Mouse (Mus musculus) kidney, postnatal 14 days (tissue): ENCODE results near the gene Cdc42bpb.

Source experiments
- DNase-seq: peaks from one replicate; pipeline ENCODE4 v3.0.0; 2022; ENCODE audit warnings: mixed read lengths

Cdc42bpb gene

DNA sequence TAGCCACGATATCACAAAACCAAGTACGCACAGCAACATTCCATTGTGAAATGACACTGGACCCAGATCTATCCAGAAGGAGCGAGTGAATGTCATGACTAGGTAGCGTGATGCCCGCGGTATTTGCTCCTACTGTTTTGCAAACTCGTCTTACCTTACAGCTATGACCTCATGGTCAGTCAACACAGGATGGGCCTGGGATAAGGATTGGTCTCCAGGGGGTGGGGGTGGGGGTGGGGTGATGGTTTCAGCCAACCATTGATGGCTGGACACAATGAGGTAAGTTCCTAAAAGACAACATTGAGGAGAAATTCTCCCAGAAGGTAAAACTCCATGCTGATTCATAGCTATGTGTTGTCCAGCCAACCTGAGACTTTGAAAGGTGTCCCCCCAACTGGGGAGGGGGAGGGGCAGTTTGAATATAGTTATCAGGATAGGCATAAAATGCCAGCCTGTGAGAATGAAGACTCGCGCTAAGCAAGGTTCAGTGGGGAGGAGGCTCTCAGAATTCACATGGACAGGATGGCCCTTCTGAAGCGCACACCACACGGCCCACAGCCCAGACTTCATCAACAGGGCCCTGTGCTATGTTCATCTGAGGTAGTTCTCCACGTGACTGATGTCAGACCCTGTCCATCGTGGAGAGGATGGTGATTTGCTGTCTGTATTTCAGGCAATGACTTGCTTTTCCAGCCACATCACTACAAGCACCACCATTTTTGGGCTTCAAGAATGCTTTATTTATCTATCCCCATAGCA is 8.5 kb upstream of the Cdc42bpb start:
- DNase-seq: no peak

DNA sequence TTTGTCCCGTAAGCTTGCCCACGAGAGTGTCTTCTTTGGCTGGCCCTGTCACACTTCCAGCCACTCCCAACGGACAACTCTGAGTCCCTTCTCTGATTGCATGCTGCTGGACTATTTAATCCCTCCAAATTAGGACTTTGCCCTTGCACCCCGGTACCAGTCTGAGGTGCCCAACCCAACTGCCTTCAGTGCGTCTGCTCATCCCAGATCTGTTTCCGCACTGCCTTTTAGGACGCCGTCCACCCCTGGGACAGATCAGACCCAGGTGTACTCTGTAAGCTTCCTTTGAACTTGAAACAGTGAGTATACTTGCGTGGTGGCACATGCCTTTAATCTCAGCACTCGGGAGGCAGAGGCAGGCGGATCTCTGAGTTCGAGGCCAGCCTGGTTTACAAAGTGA is 1.3 kb upstream of the Cdc42bpb start:
- no peak for DNase-seq

DNA sequence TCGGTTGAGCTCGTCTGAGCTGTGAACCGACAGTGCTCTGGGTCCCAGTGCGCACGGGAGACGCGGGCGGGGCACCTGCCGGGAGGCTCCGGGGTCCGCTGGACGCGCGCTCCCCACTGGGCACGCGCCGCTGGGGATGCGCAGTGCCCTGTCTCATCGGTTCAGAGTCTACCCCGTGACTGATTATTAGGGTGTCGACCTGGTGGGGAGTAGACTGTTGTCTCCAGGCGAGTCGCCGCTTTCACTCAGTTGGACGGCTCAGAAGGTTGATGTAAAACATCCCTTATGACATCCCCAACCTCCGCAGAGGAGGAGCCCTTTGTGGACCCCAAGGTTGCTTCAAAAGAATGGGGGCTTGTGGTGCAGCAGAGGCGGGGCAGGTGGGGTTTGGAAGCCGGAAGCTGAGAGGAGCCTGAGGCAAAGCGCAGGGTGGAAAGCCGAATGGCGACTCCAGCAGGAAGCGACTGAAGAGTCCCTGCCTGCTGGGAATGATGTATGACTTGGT is 520 bp upstream of the Cdc42bpb start:
- peak; percentile 69 for DNase-seq

DNA sequence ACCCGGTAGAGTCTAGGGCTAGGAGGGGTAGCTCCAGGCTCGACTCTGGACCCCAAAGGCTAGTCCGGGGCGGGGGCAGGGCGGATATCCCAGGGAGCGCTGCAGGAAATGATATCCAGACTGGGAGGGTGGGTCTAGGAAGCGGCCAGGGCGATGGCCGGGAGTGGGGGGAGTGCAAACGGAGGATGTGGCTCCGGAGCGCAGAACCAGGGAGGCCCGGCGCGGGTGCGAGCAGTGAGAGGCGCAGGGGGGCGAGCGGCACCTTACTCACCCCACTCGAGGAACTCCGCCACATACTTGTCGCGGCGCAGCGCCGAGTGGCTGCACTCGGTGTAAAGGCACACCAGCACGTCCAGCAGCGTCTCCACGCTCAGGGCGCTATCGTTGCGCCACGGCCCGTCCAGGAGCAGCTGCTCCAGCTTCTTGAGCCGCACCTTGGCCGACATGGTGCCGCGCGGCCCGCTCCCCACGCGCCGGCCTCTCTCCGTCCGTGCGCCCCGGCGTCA is 639 bp downstream of the Cdc42bpb start:
- peak; percentile 84 for DNase-seq

DNA sequence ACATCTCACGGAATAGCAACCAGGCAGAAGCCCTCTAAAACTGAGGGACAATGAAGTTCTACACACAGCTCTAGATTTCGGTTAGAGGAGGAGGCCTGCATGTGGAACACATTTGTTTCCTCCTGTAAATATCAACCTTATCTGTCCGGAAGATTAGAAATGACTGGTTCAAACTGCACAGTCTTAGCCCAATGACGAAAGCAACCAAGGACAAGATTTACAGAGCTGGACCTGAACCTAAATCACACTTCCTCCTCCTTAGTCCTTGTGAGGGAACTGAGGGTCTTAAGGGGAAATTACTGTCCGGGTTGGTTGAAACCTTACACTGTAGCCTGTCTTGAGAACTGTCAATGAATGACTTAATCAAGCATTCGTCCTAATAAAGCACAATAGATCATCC is 1.5 kb downstream of the Cdc42bpb start:
- no peak for DNase-seq

DNA sequence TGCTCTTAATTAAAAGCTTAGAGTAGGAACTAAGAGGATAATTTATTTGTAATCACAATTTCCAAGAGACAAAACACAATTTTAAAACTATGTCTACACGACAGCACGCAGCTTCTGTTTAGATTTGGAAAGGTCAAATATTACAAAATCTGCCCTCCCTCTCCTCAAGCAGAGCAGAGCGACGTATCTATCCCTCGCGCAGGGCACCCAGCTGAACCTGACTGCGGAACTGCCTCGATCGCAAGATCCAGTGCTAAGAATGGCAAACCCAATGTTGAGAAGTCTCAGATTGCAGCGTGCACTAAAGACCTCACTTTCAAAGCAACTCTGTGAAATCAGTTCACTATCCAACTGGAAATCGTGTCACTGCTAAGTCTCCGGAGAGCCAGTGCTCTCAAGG is 2.0 kb downstream of the Cdc42bpb start:
- no peak for DNase-seq

DNA sequence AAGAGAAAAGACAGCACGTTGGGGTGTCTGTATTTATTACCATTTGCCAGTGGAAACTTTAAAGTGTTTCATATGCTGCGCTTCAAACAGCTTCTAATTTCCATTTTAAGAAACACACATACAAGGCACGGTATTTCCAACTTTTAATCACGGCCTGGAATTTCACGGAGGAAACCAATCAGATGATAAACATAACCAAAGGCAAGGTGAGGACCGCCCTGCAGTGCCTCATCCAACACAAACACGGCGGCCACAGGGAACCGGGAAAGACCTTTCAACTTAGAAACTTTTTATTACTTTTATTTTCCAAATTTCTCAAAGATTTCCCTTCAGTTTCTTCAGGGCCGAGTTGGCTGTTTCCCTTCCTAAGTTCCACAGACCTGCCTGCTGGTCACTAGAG is 2.8 kb downstream of the Cdc42bpb start:
- no peak for DNase-seq

DNA sequence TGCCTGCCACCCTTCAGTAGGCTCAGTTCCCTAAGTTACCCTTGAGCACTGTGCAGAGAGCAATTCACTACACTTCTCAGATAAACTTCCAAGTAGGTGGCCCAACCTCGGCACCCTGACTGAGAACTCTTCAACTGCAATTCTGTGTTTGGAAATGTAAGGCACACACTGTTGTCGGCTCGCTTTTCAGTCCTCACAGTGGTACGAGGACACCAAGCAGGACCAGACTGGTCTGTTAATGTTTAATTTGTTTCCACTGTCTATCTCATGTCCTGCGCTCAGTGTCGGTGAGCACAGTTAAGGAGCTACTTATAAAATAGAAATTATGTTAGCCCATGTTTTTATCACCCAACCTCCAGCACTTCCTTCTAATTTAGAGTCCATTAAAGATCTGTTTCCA is 4.1 kb downstream of the Cdc42bpb start:
- DNase-seq: no peak

DNA sequence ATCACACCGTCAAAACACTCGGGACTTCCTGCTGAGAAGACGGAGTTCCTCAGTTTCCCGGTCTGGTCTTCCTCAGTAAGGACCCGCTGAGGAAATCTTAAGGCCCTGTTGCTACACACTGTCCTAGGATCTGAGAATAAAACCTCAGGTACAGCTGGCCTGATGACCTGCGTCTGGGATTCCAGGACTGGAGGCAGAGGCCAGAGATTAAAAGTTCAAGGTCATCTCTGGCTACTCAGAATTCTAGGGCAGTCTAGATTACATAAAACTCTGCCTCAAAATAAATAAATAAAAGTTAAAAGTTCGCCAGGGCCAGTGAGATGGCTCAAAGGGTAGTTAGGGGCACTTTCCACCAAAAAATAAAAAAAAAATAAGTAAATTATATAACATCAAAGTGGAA is 5.6 kb downstream of the Cdc42bpb start:
- no peak for DNase-seq

DNA sequence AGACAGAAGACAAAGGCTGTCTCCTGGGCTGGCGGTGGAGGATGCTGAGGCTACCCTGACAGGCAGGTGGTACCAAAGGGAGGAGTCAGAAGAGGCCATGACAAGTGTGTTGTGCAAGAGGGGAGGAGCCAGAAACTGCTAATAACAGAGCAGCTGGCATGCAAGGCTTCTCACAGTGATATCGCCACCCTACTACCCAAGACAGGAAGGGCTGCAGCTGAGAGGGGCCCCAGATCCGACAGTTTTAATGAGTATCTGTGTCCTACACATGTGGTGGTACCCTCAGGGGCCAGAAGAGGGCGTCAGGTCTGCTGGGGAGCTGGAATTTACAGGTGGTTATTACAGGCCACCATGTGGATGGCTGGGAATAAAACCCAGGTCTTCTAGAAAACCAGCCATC is 7.3 kb downstream of the Cdc42bpb start:
- no peak for DNase-seq

DNA sequence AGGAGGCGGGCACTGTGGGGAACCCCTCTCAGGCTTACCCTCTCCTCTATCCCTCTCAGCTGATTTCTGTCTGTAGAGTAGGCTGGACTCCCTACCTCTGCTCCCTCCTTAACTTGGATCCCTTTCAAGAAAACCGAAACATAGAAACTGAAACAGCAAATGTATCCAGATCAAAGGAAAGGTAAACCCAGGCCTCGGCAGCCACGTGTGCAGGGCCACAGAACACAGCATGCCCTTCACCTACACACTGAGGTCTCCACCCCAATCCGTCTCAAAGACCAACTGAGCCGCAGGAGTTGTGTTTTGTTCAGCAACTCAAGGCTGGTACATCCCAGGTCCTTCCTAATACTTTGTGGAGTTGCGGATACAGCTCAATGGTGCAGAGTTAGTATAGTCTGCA is 10.5 kb downstream of the Cdc42bpb start:
- no peak for DNase-seq

DNA sequence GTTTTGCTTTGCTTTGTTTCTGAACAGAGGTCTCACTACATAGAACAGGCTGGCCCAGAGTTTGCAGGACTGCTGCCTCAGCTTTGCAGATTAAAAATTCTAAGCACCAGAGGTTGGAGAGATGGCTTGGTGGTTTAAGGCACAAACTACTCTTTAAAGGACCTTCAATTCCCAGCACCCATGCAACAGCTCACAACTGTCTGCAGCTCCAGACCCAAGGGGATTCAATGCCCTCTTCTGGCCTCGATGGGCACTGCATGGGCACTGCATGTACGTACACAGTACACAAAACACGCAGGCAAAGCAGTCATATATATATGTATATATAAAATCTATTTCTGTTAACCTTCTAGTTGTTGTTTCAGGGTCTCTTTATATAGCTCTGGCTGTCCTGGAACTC is 13.3 kb downstream of the Cdc42bpb start:
- DNase-seq: no peak

DNA sequence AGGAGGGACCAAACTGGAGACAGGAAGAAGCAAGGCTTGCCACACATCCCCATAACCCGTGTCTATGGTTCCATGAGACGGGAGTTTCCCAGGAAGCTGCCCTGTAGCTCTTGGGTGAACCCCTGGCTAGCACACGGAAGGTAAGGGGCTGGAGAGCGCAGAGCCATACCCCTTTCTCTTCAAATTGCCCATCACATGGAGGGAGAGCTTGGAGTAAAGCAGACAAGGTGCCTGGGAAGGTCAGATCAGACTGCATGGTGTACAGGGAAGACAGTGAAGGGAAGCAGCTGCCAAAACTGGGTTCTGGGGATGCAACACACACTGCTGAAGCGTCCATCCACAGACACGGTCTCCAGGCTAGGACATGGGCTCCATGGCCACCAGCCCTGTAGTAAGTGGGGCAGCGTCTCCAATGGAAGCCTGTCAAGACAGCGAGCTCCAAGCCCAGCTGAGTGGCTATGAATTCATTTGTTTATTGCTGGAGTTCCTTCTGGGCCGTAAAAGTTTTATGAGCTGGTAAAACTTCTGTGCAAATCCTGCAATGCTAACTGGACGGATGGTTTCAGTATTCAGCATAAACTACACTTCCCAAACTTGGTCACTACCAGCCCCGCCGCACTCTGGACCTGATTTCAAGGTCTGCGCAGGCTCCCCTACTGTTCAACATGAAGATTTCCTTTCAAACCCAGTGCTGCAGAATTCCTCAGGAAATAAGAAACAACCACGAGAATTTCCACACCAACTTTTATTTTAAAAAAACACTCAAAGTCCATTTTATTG is 16.0 kb downstream of the Cdc42bpb start:
- peak; percentile 63 for DNase-seq

DNA sequence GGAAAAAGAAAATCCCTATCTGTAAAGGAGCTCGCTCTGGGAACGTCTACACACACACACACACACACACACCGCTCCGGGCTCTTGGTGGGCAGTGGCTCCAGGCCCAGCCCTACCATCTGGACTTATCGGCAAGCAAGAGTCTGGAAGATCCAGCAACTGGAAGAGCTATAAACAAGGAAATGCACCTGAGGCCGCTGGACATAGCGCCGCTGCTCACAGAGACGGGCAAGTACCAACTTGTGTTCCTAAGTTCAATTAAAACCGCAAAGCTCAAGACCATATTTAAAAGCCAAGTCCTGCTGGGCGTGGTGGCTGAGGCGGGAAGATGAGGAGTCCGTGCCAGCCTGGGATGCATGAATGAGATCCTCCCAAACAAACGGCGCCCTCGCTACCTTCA is 16.8 kb downstream of the Cdc42bpb start:
- no peak for DNase-seq

DNA sequence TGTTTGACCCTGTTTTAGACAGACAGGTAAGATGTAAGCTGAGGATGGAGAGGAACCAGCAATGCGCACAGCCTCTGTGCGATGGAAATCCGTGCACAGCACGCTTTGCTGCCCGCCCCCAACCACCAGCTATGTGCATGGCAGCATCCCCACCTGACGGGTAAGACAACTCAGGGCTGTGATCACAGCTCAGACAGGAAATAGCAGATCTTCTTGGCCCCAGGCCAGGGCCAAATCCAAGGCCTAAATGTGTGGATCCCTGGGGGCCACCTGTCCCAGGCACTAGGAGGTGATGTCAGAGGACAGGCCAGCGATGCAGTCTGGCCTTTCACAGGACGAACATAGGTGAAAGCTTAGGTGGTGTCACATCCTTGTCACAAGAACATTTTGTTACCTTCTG is 21.3 kb downstream of the Cdc42bpb start:
- DNase-seq: peak; percentile 40

DNA sequence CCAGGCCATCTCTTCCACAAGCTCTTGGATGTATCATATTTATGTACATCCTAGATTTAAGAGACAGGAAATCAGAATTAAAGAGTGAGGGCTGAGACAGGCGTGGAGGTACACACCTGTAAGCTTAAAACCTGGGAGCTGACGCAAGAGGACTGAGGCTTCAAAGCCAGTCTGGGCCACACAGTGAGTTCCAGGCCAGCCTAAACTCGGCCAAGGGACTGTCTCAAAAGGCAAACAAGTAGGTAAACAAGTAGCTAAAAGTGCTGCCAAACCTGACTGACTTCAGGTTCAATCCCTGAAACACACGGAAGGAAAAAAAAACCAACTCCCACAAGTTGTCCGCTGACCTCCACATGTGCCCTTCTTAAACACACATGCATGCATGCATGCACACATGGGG is 23.4 kb downstream of the Cdc42bpb start:
- DNase-seq: no peak

DNA sequence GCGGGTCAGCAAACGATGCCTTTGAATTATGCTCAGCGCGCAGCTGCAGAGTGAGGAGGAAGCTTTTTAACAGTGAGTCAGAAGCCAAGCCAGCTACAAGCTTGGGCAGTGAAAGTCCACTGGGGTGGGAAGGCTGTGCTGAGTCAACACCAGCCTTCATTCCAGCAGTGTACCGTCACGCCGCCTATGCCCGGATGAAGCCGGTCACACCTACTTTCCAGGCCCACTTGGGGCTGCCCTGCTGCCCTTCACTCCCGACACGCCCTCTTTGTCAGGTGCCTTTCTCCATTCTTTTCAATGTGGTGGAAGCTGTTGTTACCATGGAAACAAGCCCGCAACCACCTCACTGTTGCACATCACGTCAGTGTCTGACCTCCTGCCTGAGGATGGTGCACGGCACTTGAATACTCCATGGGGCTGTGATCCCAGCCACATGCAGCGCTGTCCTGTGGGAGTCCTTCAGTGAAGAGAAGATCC is 24.0 kb downstream of the Cdc42bpb start:
- DNase-seq: peak; percentile 89

DNA sequence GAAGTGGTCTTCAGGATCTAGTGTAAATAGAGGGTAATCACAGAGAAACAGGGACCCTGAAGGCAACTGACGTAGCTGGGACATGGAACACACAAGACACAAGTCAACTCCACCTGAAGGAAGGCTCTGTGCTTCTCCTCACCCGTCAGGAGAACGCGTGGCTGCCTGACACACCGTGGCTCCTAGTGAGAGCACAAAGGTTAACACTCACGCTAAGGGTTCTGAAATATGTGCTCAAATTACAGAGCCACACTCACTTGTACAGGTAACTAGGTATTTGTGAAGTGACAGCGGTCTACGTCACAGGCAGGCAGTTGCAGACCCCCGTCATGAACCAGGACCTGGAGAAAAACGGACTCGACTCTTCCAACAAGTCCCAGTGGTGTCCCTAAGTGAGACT is 24.5 kb downstream of the Cdc42bpb start:
- DNase-seq: no peak

DNA sequence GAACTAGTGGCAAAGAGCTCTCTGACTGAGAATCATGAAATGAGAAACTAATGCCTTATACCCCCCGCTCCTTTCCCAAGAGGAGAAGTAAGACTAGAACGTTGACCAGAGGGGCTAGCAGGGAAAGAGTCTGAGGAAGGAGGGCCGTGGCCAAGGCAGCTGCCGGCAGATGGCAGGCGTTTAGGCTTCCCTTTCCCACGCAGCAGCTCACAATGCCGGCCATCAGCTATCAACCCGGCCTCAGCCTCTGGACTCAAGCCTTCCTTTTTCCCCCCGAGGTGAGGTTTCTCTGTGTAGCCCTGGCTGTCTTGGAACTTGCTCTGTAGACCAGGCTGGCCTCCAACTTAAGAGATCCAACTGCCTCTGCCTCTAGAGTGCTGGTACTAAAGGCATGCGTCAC is 25.0 kb downstream of the Cdc42bpb start:
- DNase-seq: no peak

DNA sequence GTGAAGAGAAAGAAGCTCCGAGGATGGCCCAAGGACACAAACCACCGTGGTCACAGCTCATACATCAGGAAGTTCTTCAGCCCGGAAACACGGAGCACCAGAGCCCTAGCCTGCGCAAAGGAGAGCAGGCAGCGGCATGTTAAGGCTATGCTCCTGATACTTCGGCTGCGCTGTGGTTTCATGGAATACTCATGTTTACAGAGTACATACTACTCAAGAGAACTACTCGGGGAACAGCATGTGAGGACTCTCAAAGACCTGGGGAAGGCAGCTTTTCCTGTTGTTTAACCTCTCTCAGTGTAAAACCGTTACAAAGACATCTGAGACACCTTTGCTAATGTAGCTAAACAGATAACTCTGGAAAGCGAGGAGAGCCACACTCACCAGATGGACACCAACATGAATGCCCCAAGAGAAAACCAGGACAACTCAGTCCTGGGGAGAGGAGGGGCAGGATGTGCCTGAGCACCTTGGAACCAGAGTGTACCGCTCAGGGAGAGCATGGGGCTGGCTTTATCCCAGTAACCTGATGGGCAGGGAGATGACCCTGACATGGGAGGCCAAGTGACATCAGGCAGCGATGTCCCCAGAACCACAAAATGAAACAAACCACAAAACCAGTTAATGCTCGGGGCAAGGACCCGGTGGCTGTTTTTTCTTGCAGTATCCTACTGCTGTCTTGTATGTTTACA is 27.8 kb downstream of the Cdc42bpb start:
- DNase-seq: no peak

DNA sequence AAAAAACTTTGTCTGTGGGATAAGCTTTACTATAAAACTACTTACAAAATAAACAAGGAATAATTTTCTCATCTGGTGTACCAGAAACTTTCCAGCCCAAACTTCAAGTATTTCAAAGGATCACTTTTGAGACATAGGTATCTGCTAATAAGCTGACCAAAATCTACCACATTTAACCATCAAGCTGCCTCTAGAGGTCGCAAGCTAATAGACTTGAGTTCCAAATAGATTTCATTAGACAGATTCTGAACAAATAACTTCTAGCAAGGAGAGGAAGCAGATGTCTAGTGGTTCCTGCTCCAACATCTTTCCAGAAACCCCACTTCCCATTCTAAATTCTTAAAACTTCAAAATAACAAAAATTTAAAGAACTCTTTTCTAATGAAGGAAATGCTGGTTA is 33.6 kb downstream of the Cdc42bpb start:
- no peak for DNase-seq

DNA sequence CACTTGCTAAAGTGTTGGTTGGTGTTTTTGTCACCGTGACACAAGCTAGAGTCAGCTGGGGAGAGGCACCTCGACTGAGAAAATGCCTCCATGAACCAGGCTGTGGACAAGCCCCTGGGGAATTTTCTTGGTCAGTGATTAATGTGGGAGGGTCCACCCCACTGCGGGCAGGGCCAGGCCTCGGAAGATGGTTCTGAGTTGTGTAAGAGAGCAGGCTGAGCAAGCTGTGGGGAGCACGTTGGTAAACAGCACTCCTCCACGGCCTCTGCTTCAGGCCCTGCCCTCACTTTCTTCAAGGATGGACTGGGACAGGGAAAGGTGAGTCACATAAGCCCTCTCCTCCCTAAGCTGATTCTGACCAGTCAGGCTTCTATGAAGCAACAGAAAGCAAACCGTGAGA is 36.8 kb downstream of the Cdc42bpb start:
- no peak for DNase-seq

DNA sequence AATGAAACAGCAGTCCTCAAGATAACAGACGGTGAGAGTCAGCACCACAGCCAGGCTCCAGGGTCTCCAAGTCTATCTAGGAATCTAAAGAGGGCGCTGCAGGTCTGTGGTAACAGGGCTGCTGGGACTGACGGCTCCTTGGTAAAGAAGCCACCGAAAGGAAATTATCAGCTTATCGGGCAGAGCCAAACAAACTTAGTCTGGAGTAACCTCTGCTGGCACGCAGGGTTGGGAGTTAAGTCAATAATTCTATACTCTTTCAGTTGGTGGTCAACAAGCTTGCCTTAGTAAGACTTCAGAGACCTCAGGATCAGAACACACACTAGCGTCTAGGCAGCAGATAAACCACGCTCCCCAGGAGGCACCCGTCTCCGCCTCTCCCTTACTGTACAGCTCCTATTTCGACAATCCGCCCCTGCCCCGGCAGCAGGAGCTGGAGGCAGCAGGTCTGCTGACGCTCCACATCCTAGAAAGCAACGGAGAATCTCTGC is 39.6 kb downstream of the Cdc42bpb start:
- DNase-seq: no peak
